Mouse (Mus musculus): ENCODE measurements around the gene Fam184b. TPM values are rescaled to one million over a fixed set of nuclear protein-coding genes. Genes with fewer than 3 reads are reported as not detected.

Fam184b gene
- polyA plus RNA-seq, 1 experiment: 2.6 TPM

DNA sequence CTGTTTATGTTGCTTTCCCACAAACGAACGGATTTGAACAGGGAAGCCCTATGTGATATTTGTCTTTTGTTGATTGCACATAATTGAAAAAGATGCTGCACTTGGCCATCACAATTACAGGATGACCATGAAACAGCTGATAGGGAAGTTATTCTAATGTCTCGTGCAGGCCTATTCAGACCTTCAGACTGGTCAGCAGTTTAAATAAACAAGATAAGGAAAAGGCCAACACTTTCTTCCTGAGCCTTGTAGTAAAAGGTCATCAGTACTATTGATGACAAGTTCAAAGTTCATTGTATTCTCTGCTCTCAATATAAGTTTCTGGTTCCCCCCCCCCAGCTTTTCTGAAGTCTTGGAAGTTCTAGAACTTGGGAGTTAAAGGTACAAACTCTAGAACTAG, 156.8 kb downstream of the Fam184b start:
- TF ChIP-seq POLR2A (IDR thresholded peaks at IDR 0.05; ENCODE audit: borderline replicate concordance, extremely low read depth, insufficient read depth, insufficient read length, poor library complexity, severe bottlenecking): no peak
- no peak for TF ChIP-seq CTCF (IDR thresholded peaks at IDR 0.05; ENCODE audit: borderline replicate concordance, extremely low read depth, insufficient read depth, insufficient read length)
- no peak for DNase-seq (ENCODE audit: low read depth)

DNA sequence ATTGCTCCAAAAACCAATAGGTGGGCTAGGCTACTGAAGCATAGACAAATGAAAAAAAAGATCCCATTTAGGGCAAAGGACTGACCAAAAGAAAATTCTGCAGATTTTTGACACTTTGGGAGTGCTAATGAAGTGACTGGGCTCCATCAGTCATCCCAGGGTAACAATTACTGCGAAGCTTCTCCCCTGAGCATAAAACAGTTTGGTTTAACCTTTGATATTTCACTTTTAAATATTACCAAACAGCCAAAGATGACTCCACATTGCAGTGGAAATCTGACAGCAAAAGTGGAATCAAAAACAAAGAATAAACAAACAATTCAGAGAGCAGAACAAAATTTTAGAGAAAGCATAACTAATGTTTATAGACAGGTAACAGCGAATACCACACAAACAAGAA, 158.3 kb downstream of the Fam184b start:
- TF ChIP-seq POLR2A (IDR thresholded peaks at IDR 0.05; ENCODE audit: borderline replicate concordance, extremely low read depth, insufficient read depth, insufficient read length, poor library complexity, severe bottlenecking): no peak
- TF ChIP-seq CTCF (IDR thresholded peaks at IDR 0.05; ENCODE audit: borderline replicate concordance, extremely low read depth, insufficient read depth, insufficient read length): no peak
- no peak for DNase-seq (ENCODE audit: low read depth)

DNA sequence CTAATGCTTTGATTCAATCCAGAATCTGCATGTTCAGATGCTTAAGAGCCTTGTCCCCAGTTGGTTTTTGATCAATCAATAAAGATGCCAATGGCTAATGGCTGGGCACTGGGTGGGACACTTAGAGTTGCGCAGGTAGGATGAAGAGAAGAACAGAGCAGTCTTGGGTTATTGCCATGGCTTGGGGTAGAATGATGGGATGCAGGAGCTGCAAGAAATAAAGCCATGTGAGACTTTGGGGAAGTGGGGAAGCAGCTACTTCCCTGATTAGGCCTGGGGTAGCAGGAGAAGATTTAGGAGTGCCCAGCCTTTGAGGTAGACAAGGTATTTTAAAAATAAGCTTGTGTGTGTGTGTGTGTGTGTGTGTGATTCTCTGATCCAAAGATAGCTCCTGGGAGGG, 159.3 kb downstream of the Fam184b start:
- DNase-seq (ENCODE audit: low read depth): no peak
- no peak for TF ChIP-seq CTCF (IDR thresholded peaks at IDR 0.05; ENCODE audit: borderline replicate concordance, extremely low read depth, insufficient read depth, insufficient read length)
- TF ChIP-seq POLR2A (IDR thresholded peaks at IDR 0.05; ENCODE audit: borderline replicate concordance, extremely low read depth, insufficient read depth, insufficient read length, poor library complexity, severe bottlenecking): no peak

Other genes with a start within 250 kb of the Fam184b start
- 65.7 and 66.4 TPM in 2 replicates for gene Qdpr, start 189.4 kb downstream of the Fam184b start, polyA plus RNA-seq (2012; rRNA removed)
- gene Clrn2, start 185.9 kb downstream of the Fam184b start, polyA plus RNA-seq (2012; rRNA removed): 0.13 and 0.18 TPM in 2 replicates
- 20.1 and 20.5 TPM in 2 replicates for gene Lap3, start 146.2 kb downstream of the Fam184b start, polyA plus RNA-seq (2012; rRNA removed)
- gene Med28, start 119.4 kb downstream of the Fam184b start, polyA plus RNA-seq (2012; rRNA removed): 133 and 165 TPM in 2 replicates
- gene Ncapg, start 30.3 kb upstream of the Fam184b start, polyA plus RNA-seq (2012; rRNA removed): 8.7 and 13.2 TPM in 2 replicates
- 17.8 and 22.5 TPM in 2 replicates for gene Lcorl, start 218.0 kb upstream of the Fam184b start, polyA plus RNA-seq (2012; rRNA removed)